Mouse (Mus musculus) T-helper 17 cell (primary cell): Measurements from ENCODE around the gene Oas1d.
"Not testable (repeated sequence)": the region's sequence is repeated elsewhere in the genome, so short reads cannot be mapped to it uniquely, and the experiment has no call there.

Source experiments
- in situ Hi-C, 2 experiments: fragments of 300-600 bp; cut with MboI, MseI; formaldehyde crosslinking; loops; 1 replicate in 1 of 2; 2 replicates in 1 of 2; pipeline ENCODE4 v1.15.1; 2025; ENCODE audit warnings: high pct_unique_total_duplicates in 2 of 2

Oas1d gene

DNA sequence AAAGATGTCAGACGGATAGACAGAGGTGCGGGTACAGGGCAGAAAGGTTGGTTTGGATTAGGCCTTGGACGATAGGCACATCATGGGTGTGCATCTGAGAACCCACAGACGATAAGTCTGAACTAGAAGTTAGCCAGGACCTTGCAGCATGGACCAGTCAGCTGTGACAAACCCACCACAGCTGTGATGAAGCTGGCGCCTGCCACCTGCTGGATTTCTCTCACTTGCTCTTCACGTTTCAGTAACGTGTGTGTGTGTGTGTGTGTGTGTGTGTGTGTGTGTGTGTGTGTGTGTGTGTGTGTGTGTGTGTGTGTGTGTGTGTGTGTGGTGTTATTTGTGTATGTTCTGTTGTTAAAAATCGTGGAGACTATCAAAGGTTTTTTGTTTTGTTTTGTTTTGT is at the start of gene Oas1d:
TSS of gene Oas1d (plus strand) at position 333 of the 400 bp plus-strand sequence.
- in situ Hi-C loops: not testable (repeated sequence)

DNA sequence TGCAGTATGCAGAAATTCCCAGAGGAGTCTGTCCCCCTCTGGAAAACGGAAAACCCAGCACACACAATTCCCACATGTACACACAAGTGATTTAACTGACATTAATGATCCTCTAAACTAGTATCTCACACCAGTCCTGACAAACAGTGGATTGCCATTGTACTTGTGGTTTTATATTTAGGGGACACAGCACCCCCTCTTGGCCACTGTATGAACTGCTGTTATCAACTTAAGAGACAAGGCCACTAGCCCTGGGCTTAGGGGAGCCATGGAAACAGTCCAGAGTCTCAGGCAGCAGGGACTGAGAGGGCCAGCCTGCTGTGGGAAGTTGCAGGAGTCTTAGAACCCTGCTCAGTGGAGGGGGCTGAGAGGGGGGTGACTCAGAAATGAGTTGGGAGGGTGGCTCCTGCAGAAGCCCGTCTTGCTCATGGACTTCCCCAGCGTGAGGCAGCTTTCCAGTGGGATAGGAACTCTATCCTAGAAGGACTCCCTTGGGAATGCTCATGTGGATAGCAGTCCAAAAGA is 48.9 kb upstream of the Oas1d start:
- in situ Hi-C loops: no loop called here

DNA sequence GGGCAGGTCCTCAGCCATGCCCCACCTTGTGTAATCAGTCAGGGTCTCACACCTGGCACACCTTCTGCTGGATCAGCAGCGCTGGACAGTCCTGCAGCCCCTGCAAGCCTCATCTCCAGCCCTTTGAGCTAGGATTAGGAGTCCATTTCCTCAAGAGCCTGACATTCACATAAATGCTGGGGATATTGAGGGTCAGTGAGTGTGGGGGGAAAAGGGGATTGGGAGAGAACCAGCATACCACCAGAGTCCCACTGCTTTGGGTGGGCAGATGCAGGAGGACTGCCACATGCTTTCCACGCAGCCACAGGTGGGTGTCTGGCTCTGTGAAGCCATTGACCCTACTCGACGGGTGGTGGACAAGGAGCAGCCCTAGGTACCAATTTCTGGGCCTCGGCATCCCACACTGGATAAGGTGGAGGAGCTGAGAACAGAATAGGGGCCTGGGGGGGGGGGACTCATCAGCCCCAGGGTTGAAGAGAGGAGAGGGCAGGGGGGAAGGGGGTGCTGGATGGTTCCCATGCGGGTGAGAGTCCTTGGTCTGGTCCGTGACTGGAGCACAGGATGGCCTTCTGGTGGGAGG is 44.8 kb upstream of the Oas1d start:
- in situ Hi-C loops: loop anchor here in 1 of 2 experiments (5.0 kb wide), 1 partner anchor 67 kb away; no protein-coding TSS in a partner anchor

DNA sequence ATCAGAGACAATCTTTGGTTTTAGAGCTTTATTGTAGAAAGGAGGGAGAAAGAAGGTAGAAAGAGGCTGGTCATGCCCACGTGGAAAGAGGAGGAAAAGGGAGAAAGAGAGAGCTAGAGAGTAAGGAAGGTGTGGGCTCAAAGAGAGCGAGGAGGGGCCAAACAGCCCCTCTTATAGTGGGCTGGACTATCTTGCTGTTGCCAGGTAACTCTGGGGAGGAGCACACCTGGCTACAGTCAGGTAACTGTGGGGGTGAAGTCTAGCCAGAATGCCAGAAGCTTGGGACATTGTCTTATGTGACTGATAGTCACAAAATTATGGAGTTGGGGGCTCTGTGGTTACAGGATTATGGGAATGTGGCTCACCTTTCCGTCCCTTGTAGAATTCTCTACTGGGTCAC is 44.3 kb upstream of the Oas1d start:
- in situ Hi-C loops: loop anchor here in 1 of 2 experiments (5.0 kb wide), 1 partner anchor 68 kb away; no protein-coding TSS in a partner anchor

DNA sequence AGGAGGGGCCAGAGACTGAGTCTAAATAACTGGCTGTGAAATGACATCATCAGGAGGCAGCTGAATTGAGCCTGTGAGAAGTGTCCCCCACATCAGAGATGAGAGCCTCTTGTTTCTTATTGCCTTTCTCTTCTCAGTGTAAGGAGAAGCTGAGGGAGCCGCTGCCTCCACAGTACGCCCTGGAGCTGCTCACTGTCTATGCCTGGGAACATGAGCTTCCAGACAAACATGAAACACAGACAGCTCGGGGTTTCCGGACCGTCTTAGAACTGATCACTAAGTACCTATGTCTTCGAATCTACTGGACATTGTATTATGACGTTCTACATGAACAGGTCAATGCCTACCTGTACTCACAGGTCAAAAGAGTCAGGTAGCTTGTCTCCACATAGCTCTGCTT is 43.6 kb upstream of the Oas1d start:
- in situ Hi-C loops: loop anchor here in 1 of 2 experiments (5.0 kb wide), 1 partner anchor 68 kb away; no protein-coding TSS in a partner anchor

DNA sequence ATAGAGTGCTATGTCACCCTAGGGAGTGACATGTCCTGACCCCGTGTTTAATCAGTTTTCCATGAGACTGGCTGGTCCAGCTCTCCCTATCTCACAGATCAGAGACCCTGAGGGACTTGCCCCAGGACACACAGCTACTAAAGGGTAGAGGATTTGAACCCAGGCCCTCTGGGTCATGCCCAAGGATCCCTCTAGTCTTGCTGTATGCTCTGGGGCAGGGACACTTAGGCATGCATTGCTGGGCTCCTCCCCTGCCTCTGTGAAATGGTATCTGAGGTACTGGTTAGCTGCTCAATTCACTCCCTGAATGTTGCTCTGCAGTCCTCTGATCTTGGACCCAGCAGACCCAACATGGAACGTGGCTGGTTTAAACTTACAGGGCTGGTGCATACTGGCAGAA is 42.9 kb upstream of the Oas1d start:
- in situ Hi-C loops: loop anchor here in 1 of 2 experiments (5.0 kb wide), 1 partner anchor 69 kb away; no protein-coding TSS in a partner anchor

DNA sequence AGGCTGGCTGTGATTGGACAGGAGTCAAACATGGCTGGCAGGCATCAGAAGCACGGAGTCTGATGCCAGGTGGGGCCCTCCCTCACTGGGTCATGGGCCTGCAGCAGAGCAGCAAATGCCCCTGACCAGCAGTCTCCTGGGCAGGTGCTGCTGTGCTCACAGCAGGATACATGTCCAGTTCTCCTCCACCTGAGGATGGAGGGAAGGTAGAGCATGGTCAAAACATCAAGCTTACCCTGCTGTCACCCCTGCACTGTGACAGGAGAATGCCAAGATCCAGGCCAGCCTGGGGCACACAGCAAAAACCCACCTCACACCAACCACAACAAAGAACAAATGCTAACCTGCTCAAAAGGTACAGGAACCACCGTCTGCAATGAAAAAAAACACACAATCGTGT is 37.5 kb upstream of the Oas1d start:
- in situ Hi-C loops: not testable (repeated sequence)

DNA sequence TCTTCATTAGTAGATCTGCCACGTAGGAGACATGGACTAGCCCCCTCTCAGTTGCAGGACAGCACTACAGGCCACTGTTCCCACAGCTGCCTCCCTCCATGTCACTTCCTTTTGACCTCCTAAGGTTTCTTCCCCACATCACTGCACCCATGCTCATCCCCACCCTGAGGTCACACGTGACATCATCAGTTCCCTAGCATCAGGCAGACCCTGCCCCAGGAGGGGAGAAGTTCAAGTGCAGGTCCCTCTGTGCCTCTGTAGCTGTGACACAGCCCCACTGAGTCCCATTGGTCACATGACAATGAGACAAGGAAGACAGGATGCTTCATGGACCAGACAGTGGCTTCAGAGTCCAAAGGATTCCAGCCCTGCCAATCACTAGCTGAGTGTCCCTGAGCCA is 36.9 kb upstream of the Oas1d start:
- in situ Hi-C loops: not testable (repeated sequence)

DNA sequence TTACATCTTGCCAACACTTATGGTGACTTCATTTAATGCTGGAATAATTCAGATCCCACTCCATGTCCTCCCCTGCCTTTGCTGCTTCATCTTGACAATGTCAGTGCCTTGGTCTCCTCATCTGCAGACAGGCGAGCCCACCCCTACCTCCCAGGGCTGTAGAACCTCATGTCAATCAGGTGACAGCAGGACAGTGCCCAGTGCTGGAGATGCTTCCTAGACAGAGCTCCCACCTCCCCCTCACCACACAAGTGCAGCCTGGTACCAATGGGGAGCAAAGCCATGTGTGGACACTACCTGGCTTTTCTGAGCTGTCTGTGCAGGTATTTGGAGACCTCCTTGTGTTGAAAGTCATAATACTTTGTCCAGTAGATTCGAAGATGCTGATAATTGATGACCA is 35.5 kb upstream of the Oas1d start:
- in situ Hi-C loops: not testable (repeated sequence)

DNA sequence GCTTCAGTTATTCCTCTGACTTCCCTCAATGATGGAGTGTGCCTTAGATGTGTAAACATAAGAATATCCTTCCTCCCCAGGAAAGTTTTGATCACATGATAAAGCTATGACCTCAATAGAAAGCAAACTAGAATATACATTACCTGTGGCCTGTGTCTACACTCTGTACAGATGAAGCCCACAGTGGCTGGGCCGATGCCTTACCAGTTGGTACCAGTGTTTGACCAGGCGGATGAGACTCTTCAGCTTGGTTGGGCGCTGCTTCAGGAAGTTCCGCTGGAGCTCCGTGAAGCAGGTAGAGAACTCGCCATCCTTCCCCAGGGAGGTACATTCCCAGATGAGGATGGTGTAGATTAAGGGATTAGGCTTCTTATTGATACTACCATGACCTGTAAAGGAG is 32.7 kb upstream of the Oas1d start:
- in situ Hi-C loops: not testable (repeated sequence)

DNA sequence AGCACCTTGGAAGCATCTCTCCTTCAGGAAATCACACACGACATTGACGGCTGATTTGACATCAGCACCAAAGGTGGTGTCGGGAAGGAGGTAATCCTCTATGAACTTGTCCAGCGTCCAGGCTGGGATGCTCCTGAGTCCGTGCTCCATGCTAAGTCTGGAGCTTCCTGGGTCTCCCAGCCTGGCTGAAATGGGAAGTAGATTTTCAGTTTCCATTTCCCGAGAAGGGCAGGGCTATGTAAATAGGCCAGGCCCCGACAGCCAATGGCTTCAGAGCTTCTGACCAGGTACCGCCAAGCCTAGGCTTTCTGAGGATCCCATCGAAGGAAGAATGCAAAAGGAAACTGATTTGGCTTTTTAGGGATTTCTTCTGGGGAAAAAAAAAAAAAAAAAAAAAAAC is 26.9 kb upstream of the Oas1d start, which contains the start of gene Oas1g:
TSS of gene Oas1g (minus strand) at position 201 of the 400 bp plus-strand sequence.
- in situ Hi-C loops: not testable (repeated sequence)

DNA sequence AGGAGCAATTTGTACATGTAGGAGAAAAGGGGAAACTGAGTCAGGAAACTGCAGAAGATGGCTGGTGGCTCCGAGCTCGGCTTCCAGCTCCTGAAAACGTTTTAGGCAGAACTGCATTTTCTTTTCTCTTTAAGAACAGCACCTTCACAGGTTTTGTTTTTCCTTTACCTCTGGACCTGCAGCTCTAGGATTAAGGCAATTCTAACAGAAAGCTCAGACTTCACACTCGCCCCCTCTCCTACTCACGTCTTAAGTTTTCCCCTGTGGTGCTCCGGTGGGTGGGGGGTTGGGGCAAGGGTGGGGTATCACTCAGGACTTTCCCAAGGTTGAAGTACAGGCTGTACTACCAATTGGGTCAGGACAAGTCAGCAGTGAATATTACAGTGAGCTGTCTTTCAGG is 26.5 kb upstream of the Oas1d start:
- in situ Hi-C loops: no loop called here

DNA sequence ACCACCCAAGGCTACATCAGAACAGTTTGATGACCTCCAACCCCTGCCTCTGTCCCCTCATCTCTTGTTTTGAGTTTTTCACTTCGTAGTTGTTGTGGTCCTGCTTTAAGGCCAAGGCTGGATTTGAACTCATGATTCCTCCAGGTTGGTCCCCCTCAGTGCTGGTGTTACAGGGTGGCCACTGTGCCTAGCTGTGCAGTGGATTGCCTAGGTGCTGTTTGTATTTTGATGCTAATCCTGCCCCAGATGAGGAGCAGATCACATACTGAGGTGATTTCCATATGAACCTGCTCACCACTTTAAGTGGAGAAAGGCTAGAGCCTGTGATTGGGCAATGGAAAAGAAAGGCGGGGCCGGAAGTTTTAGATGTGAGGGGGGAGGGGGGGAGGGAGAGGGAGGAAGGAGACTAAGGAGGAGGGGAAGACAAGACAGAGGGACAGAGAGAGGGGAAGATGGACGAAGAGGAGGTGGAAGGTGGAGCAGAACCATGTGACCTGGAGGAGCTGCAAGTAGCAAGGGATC is 26.0 kb upstream of the Oas1d start:
- in situ Hi-C loops: not testable (repeated sequence)

DNA sequence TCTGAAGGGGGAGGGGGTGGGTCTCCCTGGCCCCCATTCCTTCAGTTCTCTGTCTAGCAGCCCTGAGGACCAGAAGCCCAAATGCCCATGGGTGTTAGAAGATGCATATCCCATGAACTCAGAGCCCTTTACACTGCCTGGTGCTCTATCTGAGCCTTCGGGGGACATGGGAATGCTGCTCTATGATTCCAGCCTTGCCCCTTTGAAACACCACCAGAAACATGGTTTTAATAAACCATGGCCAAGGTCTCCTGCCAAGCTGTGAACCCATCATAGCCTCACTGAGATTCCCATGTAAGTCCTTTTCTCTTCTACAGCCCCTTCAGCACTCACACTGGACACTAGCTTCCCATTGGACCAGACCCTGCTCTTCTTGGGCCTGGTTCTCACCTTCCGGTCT is 24.3 kb upstream of the Oas1d start:
- in situ Hi-C loops: no loop called here

DNA sequence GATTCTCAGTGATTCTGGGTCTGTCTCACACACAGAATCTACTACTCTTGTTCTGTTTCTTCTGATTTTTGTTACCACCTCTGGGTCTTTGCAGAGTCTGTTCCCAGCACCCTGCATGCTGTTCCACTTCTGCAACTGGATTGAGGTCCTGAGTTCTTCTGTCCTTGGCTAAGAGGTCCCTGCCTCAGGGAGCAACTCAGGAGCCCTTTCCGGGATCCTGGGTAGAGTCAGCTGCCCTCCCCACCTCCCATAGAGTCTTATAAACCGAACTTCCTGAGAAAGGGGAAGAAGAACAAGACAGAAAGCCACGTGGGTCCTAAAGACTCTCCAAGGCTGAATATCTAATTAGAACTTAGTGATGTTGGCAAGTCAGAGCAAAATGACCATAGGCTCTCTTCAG is 23.3 kb upstream of the Oas1d start:
- in situ Hi-C loops: no loop called here

DNA sequence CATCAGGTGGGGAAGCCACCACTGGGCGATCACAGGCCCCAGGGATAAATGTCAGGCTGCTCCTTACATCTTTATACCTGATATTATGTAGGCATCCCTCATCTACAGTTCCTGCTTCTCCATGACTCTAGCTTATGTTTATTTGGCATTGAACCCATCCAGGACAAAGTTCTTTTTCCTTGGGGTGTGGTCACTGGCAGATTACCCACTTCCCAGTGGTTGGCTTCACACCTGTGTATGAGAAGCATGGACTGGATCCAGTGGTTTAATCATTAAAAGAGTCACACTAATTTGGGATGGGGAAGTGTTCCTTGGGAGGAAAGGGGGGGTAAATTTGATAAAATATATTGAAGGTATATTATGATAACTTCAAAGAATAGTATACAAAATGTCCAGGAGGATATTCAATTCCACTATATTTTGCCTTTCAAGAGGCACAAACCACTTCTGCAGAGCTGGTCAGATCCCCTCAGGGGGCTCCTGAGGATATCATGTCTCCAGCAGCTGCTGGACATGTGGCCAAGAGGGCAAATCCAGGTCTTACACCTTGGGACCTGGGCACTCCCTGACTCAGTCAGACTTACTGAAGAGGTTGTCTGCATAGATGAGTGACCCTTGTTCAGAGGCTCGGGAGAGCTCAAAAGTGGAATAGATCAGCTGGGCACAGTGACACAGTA is 22.6 kb upstream of the Oas1d start:
- in situ Hi-C loops: not testable (repeated sequence)

DNA sequence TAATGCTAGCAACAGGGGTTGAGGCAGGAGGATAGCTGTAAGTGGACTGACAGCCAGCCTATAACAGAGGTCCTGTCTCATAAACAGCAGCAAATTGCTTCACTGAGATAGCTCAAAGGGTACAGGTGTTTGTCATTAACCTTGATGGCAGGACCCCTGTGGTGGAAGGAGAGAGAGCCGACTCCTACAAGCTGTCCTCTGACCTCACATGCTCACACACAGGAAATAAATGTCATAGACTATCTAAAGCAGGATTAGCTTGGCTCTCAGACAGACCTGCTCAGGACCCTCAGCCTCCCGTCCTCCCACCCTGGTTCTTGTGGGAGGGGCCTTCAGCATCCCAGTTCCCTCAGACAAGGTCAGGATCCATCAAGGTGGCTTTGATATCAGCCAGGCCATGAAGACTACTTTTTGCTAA is 22.1 kb upstream of the Oas1d start:
- in situ Hi-C loops: no loop called here

DNA sequence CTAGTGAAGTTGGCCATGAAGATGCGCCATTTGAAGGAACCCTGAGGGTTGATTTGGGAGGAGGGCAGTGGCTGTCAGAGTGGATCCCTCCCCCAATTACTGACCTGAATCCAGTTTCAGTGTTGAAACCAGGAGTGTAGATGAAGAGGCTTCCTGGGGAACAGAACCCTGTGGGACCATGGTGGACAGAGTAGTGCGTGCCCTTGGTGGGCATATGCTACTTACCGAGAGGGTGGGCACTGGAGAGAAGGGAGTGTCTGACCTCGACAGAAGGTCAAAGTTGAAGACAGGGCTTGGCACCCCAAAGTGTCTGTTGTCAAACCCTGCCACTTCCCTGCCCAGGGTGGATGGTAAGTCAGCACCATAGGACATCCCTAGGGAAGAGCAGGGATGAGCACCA is 20.5 kb upstream of the Oas1d start:
- in situ Hi-C loops: not testable (repeated sequence)

DNA sequence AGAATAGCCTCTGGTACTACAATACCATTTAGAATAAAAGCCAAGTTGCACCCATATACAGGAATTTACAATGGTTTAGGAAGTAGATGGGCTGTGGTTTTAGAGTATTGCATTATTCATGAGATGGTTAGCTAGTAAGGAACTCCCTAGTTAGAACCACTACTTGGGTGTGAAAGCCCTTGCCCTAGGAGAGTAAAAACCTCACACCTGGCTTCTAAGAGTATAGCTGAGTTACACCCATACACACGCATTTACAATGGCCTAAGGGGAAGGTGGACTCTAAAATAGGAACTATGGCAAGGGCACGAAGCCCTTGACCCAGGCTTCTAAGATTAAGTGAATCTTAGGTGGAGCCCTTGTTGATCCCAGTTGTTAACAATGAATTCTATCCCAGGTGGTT is 19.6 kb upstream of the Oas1d start:
- in situ Hi-C loops: not testable (repeated sequence)

DNA sequence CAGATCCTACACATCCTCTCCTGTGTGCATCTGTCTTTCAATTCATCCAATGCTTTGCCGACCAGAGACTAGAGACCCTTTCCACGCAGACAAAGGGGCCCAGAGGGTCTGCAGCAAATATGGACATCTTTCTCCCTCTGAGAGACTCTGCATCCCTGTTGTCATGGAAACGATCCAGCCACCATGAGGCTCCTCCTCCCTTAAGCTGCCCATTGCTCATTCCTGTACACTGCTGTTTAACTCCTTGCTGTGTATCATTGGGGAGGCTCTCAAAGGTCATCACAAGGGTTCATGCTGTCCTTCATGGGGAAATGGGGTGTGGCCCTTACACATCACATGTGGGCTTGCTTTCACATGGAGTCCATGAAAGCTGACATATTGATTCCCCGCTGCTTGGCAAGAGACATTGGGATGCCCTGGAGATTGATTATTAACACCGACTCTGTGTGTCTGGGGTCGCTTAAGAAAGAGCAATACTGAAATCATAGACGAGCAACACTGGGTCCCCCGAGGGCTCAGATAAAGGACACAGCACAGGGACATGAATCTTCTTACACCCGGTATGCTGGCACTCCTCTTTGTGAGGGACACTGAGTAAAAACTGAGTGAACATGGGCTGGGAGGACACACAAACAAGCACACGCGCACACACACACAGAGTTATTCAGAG is 19.0 kb upstream of the Oas1d start:
- in situ Hi-C loops: no loop called here

DNA sequence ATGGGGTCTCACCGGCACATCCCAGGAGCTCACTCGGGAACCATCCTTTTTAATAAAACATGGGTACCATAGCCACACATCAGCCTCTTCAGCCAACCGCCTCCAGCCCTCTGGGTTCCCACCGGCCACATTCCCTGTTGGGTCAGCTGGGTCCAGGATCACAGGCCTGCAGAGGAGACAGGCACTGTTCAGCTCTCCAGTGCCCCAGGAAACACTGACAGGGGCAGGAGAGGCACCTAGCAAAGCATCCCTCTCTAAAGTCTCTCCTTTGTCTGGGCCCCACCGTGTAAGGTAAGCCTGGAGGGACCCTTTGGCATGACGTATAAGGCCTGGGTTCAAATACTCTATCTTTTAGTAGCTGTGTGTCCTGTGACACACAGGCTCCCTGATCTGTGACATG is 16.0 kb upstream of the Oas1d start:
- in situ Hi-C loops: no loop called here

DNA sequence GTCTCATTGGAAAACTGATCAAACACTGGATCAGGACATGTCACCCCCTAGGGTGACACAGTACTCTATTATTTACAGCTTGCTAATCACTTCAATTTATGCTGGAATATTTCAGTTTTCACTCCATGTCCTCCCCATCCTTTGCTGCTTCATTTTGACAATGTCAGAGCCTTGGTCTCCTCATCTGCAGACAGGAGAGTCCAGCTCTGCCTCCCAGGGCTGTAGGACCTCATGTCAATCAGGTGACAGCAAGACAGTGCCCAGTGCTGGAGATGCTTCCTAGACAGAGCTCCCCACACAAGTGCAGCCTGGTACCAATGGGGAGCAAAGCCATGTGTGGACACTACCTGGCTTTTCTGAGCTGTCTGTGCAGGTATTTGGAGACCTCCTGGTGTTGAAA is 15.6 kb upstream of the Oas1d start:
- in situ Hi-C loops: no loop called here
